Mouse (Mus musculus) midbrain, postnatal 0 days (tissue): ENCODE data around the gene Rps6kc1. TPM values are rescaled to one million over a fixed set of nuclear protein-coding genes. Genes with fewer than 3 reads are reported as not detected.

Source experiments
- ATAC-seq: fragments of 200-750 bp; cut with Nextera tagmentation; 2 replicates; pipeline ENCODE4 v1.8.0; 2017; ENCODE audit warnings: moderate number of reproducible peaks, mild to moderate bottlenecking, moderate TSS enrichment, moderate library complexity; ENCODE audit not compliant: low FRiP score
- DNase-seq: peaks from one replicate; pipeline ENCODE4 v3.0.0-alpha.2; 2015; ENCODE audit warnings: low spot score
- H3K27ac ChIP-seq: fragments of 300-500 bp; sonication (generic); 2 replicates; pipeline ENCODE4 v1.5.1; 2014; ENCODE audit warnings: low read depth, mild to moderate bottlenecking, low read length, mixed read lengths
- H3K27me3 ChIP-seq: fragments of 300-500 bp; sonication (generic); 2 replicates; pipeline ENCODE4 v1.6.1; 2014; ENCODE audit warnings: low read length, control low read depth, mixed read lengths; ENCODE audit not compliant: insufficient read depth
- H3K36me3 ChIP-seq: fragments of 300-500 bp; sonication (generic); 2 replicates; pipeline ENCODE4 v1.6.1; 2014; ENCODE audit warnings: low read length, control low read depth, mixed read lengths; ENCODE audit not compliant: insufficient read depth
- H3K4me1 ChIP-seq: fragments of 300-500 bp; sonication (generic); 2 replicates; pipeline ENCODE4 v1.6.1; 2014; ENCODE audit warnings: mild to moderate bottlenecking, control low read depth, antibody characterized with exemption, low read length, mixed read lengths; ENCODE audit not compliant: insufficient read depth
- H3K4me2 ChIP-seq: fragments of 300-500 bp; sonication (generic); 2 replicates; pipeline ENCODE4 v1.6.1; 2014; ENCODE audit warnings: low read depth, mild to moderate bottlenecking, low read length, mixed read lengths; ENCODE audit not compliant: poor library complexity, severe bottlenecking
- H3K4me3 ChIP-seq: fragments of 300-500 bp; sonication (generic); 2 replicates; pipeline ENCODE4 v1.5.1; 2014; ENCODE audit warnings: low read depth, mild to moderate bottlenecking, low read length, moderate library complexity
- H3K9ac ChIP-seq: fragments of 300-500 bp; sonication (generic); replicated peaks from 2 replicates; pipeline ENCODE4 v1.6.1; 2014; ENCODE audit warnings: mild to moderate bottlenecking, low read length, moderate library complexity, mixed read lengths; ENCODE audit not compliant: poor library complexity, severe bottlenecking
- H3K9me3 ChIP-seq: fragments of 300-500 bp; sonication (generic); 2 replicates; pipeline ENCODE4 v1.6.1; 2016; ENCODE audit warnings: low read length, control low read depth
- CTCF ChIP-seq: IDR thresholded peaks from 2 replicates; pipeline ENCODE4 v1.5.1; 2016; ENCODE audit warnings: antibody characterized with exemption, mild to moderate bottlenecking
- WGBS: fragments of 180-500 bp; shearing (Covaris S2); extraction: QIAGEN DNeasy Blood & Tissue Kit; methylation state at CpG from one replicate; pipeline ENCODE4 v1.1.7; 2014; 5-methylcytosine and 5-hydroxymethylcytosine counted together
- polyA plus RNA-seq: library from polyadenylated mRNA; unstranded; fragments of >200 nt; fragmentation: Nextera tagmentation; extraction: Ambion mirVana; gene quantifications from 2 replicates; pipeline ENCODE4 v1.2.1, GENCODE M21; 2015
- total RNA-seq: library from RNA; depleted of rRNA; stranded (reverse); fragments of >200 nt; gene quantifications from 2 replicates; pipeline ENCODE4 v1.2.3, GENCODE M21; 2014

Rps6kc1 gene
- total and polyA plus RNA-seq, 2 experiments from 2014 or later, result 26.9 to 44.7 TPM

- peak; percentile 26 for DNase-seq
- Histone ChIP-seq H3K27ac (no peak overlapping the region), H3K4me2 (no peak overlapping the region), H3K36me3 (peaks cover 60% of the 10 kb centered on the region), H3K27me3 (no peaks in the 10 kb centered on the region), H3K4me3 (no peak overlapping the region), H3K4me1 (no peaks in the 10 kb centered on the region), H3K9me3 (no peaks in the 10 kb centered on the region), H3K9ac (no peak overlapping the region)
- ATAC-seq, result no peak
- WGBS, result 72% methylated on average over 5 of the region's 5 CpGs
- no peak for TF ChIP-seq CTCF
Observed at GRCm38 (mm10) chr1:190947986-190948385, 36.4 kb upstream of the Rps6kc1 start.

GRCm38 (mm10) chr1:190944109-190944760 is 32.7 kb upstream of the Rps6kc1 start:
- ATAC-seq, result peak; percentile 71
- H3K36me3 ChIP-seq, result peaks cover 69% of the 10 kb centered on the region
- 49% methylated on average over 6 of the region's 6 CpGs for WGBS

GRCm38 (mm10) chr1:190939803-190940202 is 28.2 kb upstream of the Rps6kc1 start:
- 87% methylated on average over 7 of the region's 7 CpGs for WGBS
- H3K9me3 ChIP-seq, result no peaks in the 10 kb centered on the region
- TF ChIP-seq CTCF, result no peak
- DNase-seq (no peak), ATAC-seq (no peak)
- no peak overlapping the region for H3K27ac ChIP-seq
- H3K4me2 ChIP-seq, result no peak overlapping the region
- no peak overlapping the region for H3K9ac ChIP-seq
- H3K4me1 ChIP-seq, result no peaks in the 10 kb centered on the region
- no peaks in the 10 kb centered on the region for H3K27me3 ChIP-seq
- H3K4me3 ChIP-seq, result no peak overlapping the region
- H3K36me3 ChIP-seq, result peaks cover 51% of the 10 kb centered on the region

More at GRCm38 (mm10) chr1:190944109-190944760, 32.7 kb upstream of the Rps6kc1 start:
- Histone ChIP-seq H3K27me3 (no peaks in the 10 kb centered on the region), H3K4me2 (no peak overlapping the region), H3K27ac (no peak overlapping the region), H3K9me3 (no peaks in the 10 kb centered on the region), H3K4me1 (no peaks in the 10 kb centered on the region), H3K4me3 (no peak overlapping the region), H3K9ac (no peak overlapping the region)
- peak; percentile 84 for DNase-seq
- peak; percentile 87 for TF ChIP-seq CTCF

- no peak for ATAC-seq
- Histone ChIP-seq H3K27me3 (no peaks in the 10 kb centered on the region), H3K27ac (no peak overlapping the region), H3K4me1 (peaks cover 4% of the 10 kb centered on the region; the same call in 1 of the 2 replicates), H3K4me3 (no peak overlapping the region), H3K4me2 (no peak overlapping the region), H3K36me3 (peaks cover 14% of the 10 kb centered on the region), H3K9me3 (no peaks in the 10 kb centered on the region), H3K9ac (no peak overlapping the region)
- WGBS, result 94% methylated on average over 6 of the region's 6 CpGs
- DNase-seq, result no peak
- TF ChIP-seq CTCF, result no peak
Observed at GRCm38 (mm10) chr1:190930181-190930580, 18.6 kb upstream of the Rps6kc1 start.

GRCm38 (mm10) chr1:190929010-190929695 is 17.6 kb upstream of the Rps6kc1 start:
- peak overlapping the region; percentile 67 for H3K4me3 ChIP-seq
- DNase-seq (no peak), ATAC-seq (no peak; the same call in 1 of the 2 replicates)
- TF ChIP-seq CTCF, result no peak
- peaks cover 8% of the 10 kb centered on the region for H3K36me3 ChIP-seq
- H3K9ac ChIP-seq, result peak overlapping the region; percentile 92
- H3K9me3 ChIP-seq, result no peaks in the 10 kb centered on the region
- peak overlapping the region; percentile 66 for H3K4me2 ChIP-seq
- H3K27ac ChIP-seq, result peak overlapping the region; percentile 99
- 6% methylated on average over 27 of the region's 27 CpGs for WGBS
- H3K27me3 ChIP-seq, result no peaks in the 10 kb centered on the region
- H3K4me1 ChIP-seq, result peaks cover 4% of the 10 kb centered on the region; the same call in 1 of the 2 replicates
